Mouse (Mus musculus) heart, embryonic 12.5 days (tissue): Measurements from ENCODE around the gene Med12. TPM values are rescaled to one million over a fixed set of nuclear protein-coding genes. Genes with fewer than 3 reads are reported as not detected.

Experiments used
- ATAC-seq: fragments of 200-750 bp; cut with Nextera tagmentation; 2 replicates; pipeline ENCODE4 v1.8.0; 2017; ENCODE audit warnings: moderate TSS enrichment, moderate library complexity; ENCODE audit not compliant: insufficient number of reproducible peaks, low FRiP score
- H3K27ac ChIP-seq: fragments of 300-500 bp; sonication (generic); 2 replicates; pipeline ENCODE4 v1.5.1; 2016; ENCODE audit warnings: mild to moderate bottlenecking, moderate library complexity; ENCODE audit not compliant: poor library complexity, severe bottlenecking
- H3K27me3 ChIP-seq: fragments of 300-500 bp; sonication (generic); replicated peaks from 2 replicates; pipeline ENCODE4 v1.6.1; 2016; ENCODE audit warnings: mild to moderate bottlenecking, moderate library complexity
- H3K36me3 ChIP-seq: fragments of 300-500 bp; sonication (generic); 2 replicates; pipeline ENCODE4 v1.6.1; 2016; ENCODE audit warnings: mild to moderate bottlenecking, moderate library complexity
- H3K4me1 ChIP-seq: fragments of 300-500 bp; sonication (generic); replicated peaks from 2 replicates; pipeline ENCODE4 v1.6.1; 2016; ENCODE audit warnings: mild to moderate bottlenecking
- H3K4me2 ChIP-seq: fragments of 300-500 bp; sonication (generic); 2 replicates; pipeline ENCODE4 v1.6.1; 2016; ENCODE audit warnings: mild to moderate bottlenecking, moderate library complexity
- H3K4me3 ChIP-seq: fragments of 300-500 bp; sonication (generic); 2 replicates; pipeline ENCODE4 v1.5.1; 2016; ENCODE audit warnings: mild to moderate bottlenecking
- H3K9ac ChIP-seq: fragments of 300-500 bp; sonication (generic); 2 replicates; pipeline ENCODE4 v1.6.1; 2016; ENCODE audit warnings: mild to moderate bottlenecking, moderate library complexity
- H3K9me3 ChIP-seq: fragments of 300-500 bp; sonication (generic); replicated peaks from 2 replicates; pipeline ENCODE4 v1.6.1; 2016; ENCODE audit warnings: mild to moderate bottlenecking, moderate library complexity
- WGBS: fragments of 180-500 bp; shearing (Covaris S2); methylation state at CpG from one replicate; pipeline ENCODE4 v1.1.7; 2016; 5-methylcytosine and 5-hydroxymethylcytosine counted together
- polyA plus RNA-seq: library from polyadenylated mRNA; unstranded; fragments of >200 nt; fragmentation: Nextera tagmentation; extraction: Ambion mirVana; gene quantifications from 2 replicates; pipeline ENCODE4 v1.2.1, GENCODE M21; 2016

Med12 gene
- polyA plus RNA-seq, 1 experiment from 2014 or later, result 30.7 TPM

DNA sequence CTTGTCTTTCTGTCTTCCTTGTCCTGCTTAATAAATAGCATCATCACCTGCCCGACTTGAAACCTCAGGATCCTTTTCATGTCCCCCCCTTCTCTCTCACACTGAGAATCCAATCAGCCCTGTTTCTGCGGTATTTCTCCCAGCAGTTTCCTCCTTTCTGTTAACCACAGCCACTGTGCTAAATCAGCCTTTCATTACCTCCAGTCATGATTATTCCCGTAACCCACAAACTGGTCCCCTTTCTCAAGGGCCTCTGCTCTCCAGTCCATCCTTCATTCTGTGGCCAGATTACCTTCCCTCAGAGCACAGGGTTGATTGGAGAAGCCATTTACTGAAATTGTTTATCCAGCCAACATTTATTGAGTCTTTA lies 5.1 kb upstream of the Med12 start, which contains the start of gene Gm20489:
Gene Gm20489 (minus strand): TSS at position 269 of the 370 bp plus-strand sequence.
- no peak within 1 kb of the TSS for H3K4me3 ChIP-seq
- peaks cover 18% of the 10 kb centered on the region for H3K4me1 ChIP-seq
- H3K9ac ChIP-seq, result no peak within 1 kb of the TSS
- H3K27me3 ChIP-seq, result no peaks in the 10 kb centered on the region; the same call in 1 of the 2 replicates
- WGBS, result 44% methylated on average over 3 of the region's 3 CpGs
- peak within 1 kb of the TSS; percentile 29; the same call in 1 of the 2 replicates for H3K4me2 ChIP-seq
- H3K27ac ChIP-seq, result no peak within 1 kb of the TSS
- H3K36me3 ChIP-seq, result no peaks in the 10 kb centered on the region
- ATAC-seq, result no peak
- no peaks in the 10 kb centered on the region for H3K9me3 ChIP-seq

GRCm38 (mm10) chrX:101273410-101273809 lies 420 bp upstream of the Med12 start:
- Histone ChIP-seq H3K4me1 (peaks cover 9% of the 10 kb centered on the region; the same call in 1 of the 2 replicates), H3K9ac (peak overlapping the region; percentile 89; the same call in 1 of the 2 replicates), H3K9me3 (no peaks in the 10 kb centered on the region), H3K4me2 (peak overlapping the region; percentile 62), H3K4me3 (peak overlapping the region; percentile 71), H3K27ac (no peak overlapping the region), H3K27me3 (no peaks in the 10 kb centered on the region), H3K36me3 (peaks cover 29% of the 10 kb centered on the region)
- WGBS, result 25% methylated on average over 6 of the region's 6 CpGs
- ATAC-seq, result no peak

GRCm38 (mm10) chrX:101282813-101283212 lies 9.0 kb downstream of the Med12 start:
- WGBS, result 80% methylated on average over 6 of the region's 6 CpGs
- H3K27ac ChIP-seq, result no peak overlapping the region
- ATAC-seq, result no peak

GRCm38 (mm10) chrX:101285534-101285933 lies 11.7 kb downstream of the Med12 start:
- 0 out of 2 replicates have a peak, but pooled peaks cover 2% of the 10 kb centered on the region for H3K27me3 ChIP-seq
- peaks cover 90% of the 10 kb centered on the region for H3K36me3 ChIP-seq
- H3K4me3 ChIP-seq, result no peak overlapping the region
- no peak overlapping the region for H3K4me2 ChIP-seq
- no peaks in the 10 kb centered on the region for H3K9me3 ChIP-seq
- H3K9ac ChIP-seq, result no peak overlapping the region
- H3K4me1 ChIP-seq, result peaks cover 7% of the 10 kb centered on the region; the same call in 1 of the 2 replicates
- no peak overlapping the region for H3K27ac ChIP-seq
- no peak for ATAC-seq
- 20% methylated on average over 6 of the region's 6 CpGs for WGBS

More at GRCm38 (mm10) chrX:101282813-101283212, 9.0 kb downstream of the Med12 start:
- H3K27me3 ChIP-seq, result 0 out of 2 replicates have a peak, but pooled peaks cover 2% of the 10 kb centered on the region
- peaks cover 85% of the 10 kb centered on the region for H3K36me3 ChIP-seq
- peaks cover 5% of the 10 kb centered on the region; the same call in 1 of the 2 replicates for H3K4me1 ChIP-seq
- H3K9me3 ChIP-seq, result no peaks in the 10 kb centered on the region
- H3K4me2 ChIP-seq, result no peak overlapping the region
- H3K4me3 ChIP-seq, result no peak overlapping the region
- H3K9ac ChIP-seq, result no peak overlapping the region

DNA sequence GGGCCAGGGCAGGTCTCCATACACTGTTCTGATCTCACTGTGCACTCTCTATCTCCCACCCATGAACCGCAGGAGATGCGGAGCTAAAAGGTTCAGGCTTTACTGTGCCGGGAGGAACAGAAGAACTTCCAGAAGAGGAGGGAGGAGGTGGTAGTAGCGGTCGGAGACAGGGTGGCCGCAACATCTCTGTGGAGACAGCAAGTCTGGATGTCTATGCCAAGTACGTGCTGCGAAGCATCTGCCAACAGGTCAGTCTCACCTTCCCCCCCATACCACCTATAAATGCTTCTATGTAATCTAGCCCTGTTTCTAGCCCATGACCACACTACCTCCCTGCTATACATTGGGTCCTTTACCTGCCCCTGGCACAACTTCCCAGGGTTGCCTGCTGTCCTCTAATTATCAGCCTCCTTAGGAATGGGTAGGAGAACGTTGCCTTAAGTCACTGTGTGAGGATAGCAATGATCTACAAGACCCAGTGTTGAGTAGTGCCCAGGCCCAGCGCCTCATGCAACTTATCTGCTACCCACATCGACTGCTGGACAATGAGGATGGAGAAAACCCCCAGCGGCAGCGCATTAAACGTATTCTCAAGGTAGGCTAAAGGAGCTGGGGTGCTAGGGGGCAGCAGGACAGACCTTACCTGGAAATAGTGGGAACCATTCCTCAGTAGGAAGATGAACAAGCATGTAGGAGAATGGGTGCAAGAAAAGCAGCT lies 12.3 kb downstream of the Med12 start:
- Histone ChIP-seq H3K27ac (no peak overlapping the region), H3K9me3 (no peaks in the 10 kb centered on the region), H3K4me2 (no peak overlapping the region), H3K36me3 (peaks cover 90% of the 10 kb centered on the region), H3K4me1 (peaks cover 7% of the 10 kb centered on the region; the same call in 1 of the 2 replicates), H3K9ac (no peak overlapping the region), H3K4me3 (no peak overlapping the region), H3K27me3 (0 out of 2 replicates have a peak, but pooled peaks cover 2% of the 10 kb centered on the region)
- 85% methylated on average over 14 of the region's 14 CpGs for WGBS
- ATAC-seq, result no peak

DNA sequence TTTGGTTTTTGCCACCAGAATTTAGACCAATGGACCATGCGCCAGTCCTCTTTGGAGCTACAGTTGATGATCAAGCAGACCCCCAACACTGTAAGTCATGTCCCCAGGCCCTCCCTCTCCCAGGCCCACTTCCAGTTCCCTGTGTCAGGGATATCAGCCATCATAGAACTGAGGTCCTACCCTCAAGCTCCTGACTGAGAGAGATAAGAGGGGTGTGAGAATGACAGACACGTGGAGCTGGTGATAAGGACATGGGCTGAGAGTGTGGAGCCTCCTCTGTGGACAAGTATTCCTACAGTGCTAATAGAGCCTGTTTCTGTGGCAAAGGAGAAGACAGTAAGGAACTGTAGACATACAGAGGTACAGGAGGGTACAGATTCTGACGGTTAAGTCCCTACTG lies 13.7 kb downstream of the Med12 start:
- Histone ChIP-seq H3K4me3 (no peak overlapping the region), H3K27ac (0 out of 2 replicates have a peak overlapping the region, but pooled peaks have one; percentile 47), H3K9ac (no peak overlapping the region), H3K36me3 (peaks cover 90% of the 10 kb centered on the region), H3K27me3 (no peaks in the 10 kb centered on the region), H3K4me1 (peaks cover 7% of the 10 kb centered on the region; the same call in 1 of the 2 replicates), H3K9me3 (no peaks in the 10 kb centered on the region), H3K4me2 (no peak overlapping the region)
- WGBS, result 47% methylated on average over 3 of the region's 3 CpGs
- ATAC-seq, result peak; percentile 90

GRCm38 (mm10) chrX:101288432-101288831 lies 14.6 kb downstream of the Med12 start:
- H3K9ac ChIP-seq, result no peak overlapping the region
- peaks cover 90% of the 10 kb centered on the region for H3K36me3 ChIP-seq
- no peak overlapping the region for H3K27ac ChIP-seq
- H3K9me3 ChIP-seq, result no peaks in the 10 kb centered on the region
- no peak overlapping the region for H3K4me3 ChIP-seq
- no peaks in the 10 kb centered on the region for H3K27me3 ChIP-seq
- ATAC-seq, result no peak
- peaks cover 7% of the 10 kb centered on the region; the same call in 1 of the 2 replicates for H3K4me1 ChIP-seq
- no peak overlapping the region for H3K4me2 ChIP-seq
- 86% methylated on average over 6 of the region's 6 CpGs for WGBS

GRCm38 (mm10) chrX:101289037-101289436 lies 15.2 kb downstream of the Med12 start:
- WGBS, result 81% methylated on average over 7 of the region's 7 CpGs
- peaks cover 90% of the 10 kb centered on the region for H3K36me3 ChIP-seq
- no peak overlapping the region for H3K9ac ChIP-seq
- H3K4me3 ChIP-seq, result no peak overlapping the region
- H3K4me2 ChIP-seq, result no peak overlapping the region
- no peaks in the 10 kb centered on the region for H3K9me3 ChIP-seq
- H3K27ac ChIP-seq, result no peak overlapping the region
- no peaks in the 10 kb centered on the region for H3K27me3 ChIP-seq
- peaks cover 7% of the 10 kb centered on the region; the same call in 1 of the 2 replicates for H3K4me1 ChIP-seq
- no peak for ATAC-seq

DNA sequence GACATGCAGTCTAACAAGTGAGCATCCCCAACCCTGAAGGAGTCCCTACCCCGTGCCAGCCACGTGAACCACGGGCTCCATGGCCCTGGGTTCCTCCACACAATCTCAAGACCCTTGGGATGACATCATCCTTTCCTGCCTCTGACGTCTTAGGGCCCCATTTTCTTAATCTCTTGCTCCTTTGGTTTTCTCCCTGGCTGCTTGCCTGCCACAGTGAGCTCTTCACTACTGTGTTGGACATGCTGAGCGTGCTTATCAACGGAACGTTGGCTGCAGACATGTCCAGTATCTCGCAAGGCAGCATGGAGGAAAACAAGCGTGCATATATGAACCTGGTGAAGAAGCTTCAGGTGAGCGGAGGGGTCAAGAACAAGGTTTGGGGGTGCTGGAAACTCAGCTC lies 16.3 kb downstream of the Med12 start:
- no peak; the same call in 1 of the 2 replicates for ATAC-seq
- H3K36me3 ChIP-seq, result peaks cover 84% of the 10 kb centered on the region

DNA sequence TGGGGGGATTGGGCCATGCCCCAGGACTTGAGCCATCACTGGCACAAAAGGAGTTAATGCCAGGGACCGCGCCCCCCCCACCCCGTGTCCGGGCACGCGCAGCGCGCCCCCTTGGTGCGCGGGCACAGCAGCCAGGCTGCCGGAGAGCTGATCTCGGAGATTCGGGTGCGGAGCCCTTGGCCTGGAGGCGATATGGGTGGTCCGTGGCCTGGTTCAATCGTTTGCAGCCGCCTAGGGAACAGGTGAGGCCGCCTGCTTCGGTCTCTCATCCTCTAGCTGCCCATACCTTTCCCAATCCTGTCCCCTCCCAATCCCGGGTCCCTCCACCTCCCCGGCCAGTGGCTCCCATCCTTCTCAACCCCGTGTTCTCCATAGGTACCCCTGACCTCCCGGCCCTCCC lies 25.2 kb downstream of the Med12 start, which contains the start of gene Nlgn3:
Gene Nlgn3 (plus strand): TSS at position 114 of the 400 bp plus-strand sequence.
- Histone ChIP-seq H3K27ac (no peak within 1 kb of the TSS), H3K27me3 (0 out of 2 replicates have a peak, but pooled peaks cover 9% of the 10 kb centered on the region), H3K4me2 (peak within 1 kb of the TSS; percentile 69), H3K4me1 (peaks cover 18% of the 10 kb centered on the region; the same call in 1 of the 2 replicates), H3K9ac (peak within 1 kb of the TSS; percentile 62), H3K4me3 (peak within 1 kb of the TSS; percentile 43), H3K36me3 (peaks cover 25% of the 10 kb centered on the region), H3K9me3 (no peaks in the 10 kb centered on the region)
- 21% methylated on average over 24 of the region's 24 CpGs for WGBS
- 0 out of 2 replicates have a peak, but pooled peaks have one; percentile 12 for ATAC-seq

More for the DNA sequence above, 16.3 kb downstream of the Med12 start:
- Histone ChIP-seq H3K4me1 (peaks cover 7% of the 10 kb centered on the region; the same call in 1 of the 2 replicates), H3K27ac (no peak overlapping the region), H3K4me2 (no peak overlapping the region), H3K4me3 (no peak overlapping the region), H3K27me3 (no peaks in the 10 kb centered on the region), H3K9me3 (no peaks in the 10 kb centered on the region), H3K9ac (no peak overlapping the region)
- 62% methylated on average over 10 of the region's 10 CpGs for WGBS
